Mouse (Mus musculus): Measurements from ENCODE around the gene Pla2g4d.

- TF ChIP-seq CTCF (conservative IDR thresholded peaks at IDR 0.05; ENCODE audit: low read length), result no peak
- TF ChIP-seq POU5F1 (IDR thresholded peaks at IDR 0.05; ENCODE audit: borderline replicate concordance, low read length), result no peak
Observed at GRCm38 (mm10) chr2:120296160-120296559, 7.2 kb upstream of the Pla2g4d start.
